Mouse (Mus musculus): Measurements from ENCODE around the gene Agpat4.

DNA sequence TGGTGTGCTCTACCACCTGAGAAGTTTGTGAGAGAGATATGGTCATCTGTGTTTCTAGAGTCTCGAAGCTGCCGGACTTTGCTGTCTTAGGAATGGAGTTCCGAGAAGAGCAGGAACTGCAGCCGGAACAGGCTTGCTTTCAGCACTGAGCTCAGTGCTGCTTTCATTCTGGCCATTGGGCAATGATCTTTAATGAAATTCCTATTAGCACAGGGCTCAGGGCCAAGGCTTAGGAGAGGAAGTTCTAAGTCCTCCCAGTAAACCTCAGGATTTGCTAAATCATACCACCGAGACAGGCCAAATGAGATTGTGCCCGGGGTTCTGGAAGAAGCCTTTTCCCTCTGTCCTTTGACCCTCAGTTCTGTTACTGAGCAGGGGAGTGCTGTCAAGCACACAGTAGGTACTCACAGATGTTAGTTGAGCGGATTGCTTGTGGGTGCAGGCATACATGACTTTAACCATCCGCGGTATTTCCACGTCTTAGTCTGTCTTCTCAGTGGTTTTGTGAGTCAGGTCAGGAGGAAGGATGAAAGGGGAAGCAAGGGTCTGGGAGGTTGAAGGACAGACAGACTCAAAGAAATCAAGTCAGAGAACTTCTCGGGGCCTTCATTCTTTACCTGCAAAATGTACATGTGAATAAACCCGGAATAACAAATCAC lies 16.6 kb downstream of the Agpat4 start:
- no peak for TF ChIP-seq GATA1 (IDR thresholded peaks at IDR 0.05; ENCODE audit: borderline replicate concordance, low read length)
- no peak for TF ChIP-seq FLI1 (IDR thresholded peaks at IDR 0.05; ENCODE audit: low read length)
